Mouse (Mus musculus) urinary bladder, postnatal 4 days (tissue): ENCODE data around the gene Mtmr3.

Experiments
- DNase-seq, 2 experiments: peaks; one replicate each; pipeline ENCODE4 v3.0.0; 2021 to 2022; ENCODE audit warnings: low spot score in 2 of 2

Gene Mtmr3

GRCm38 (mm10) chr11:4594608-4595500 is at the start of gene Mtmr3:
TSS of gene Mtmr3 (minus strand) at chr11:4594863.
- peak; percentile 93 to 96 for DNase-seq

- DNase-seq, result no peak
Measured at GRCm38 (mm10) chr11:4643722-4644121, 49.1 kb upstream of the Mtmr3 start.

GRCm38 (mm10) chr11:4641185-4641584 is 46.5 kb upstream of the Mtmr3 start:
- DNase-seq, result no peak

GRCm38 (mm10) chr11:4638261-4638660 is 43.6 kb upstream of the Mtmr3 start:
- DNase-seq, result no peak

- peak; percentile 94 to 97 for DNase-seq
Measured at GRCm38 (mm10) chr11:4637534-4638234, 43.0 kb upstream of the Mtmr3 start, which contains the start of gene Ascc2. TSS of gene Ascc2 (plus strand) at chr11:4637747.

- no peak for DNase-seq
Measured at GRCm38 (mm10) chr11:4636782-4637342, 42.2 kb upstream of the Mtmr3 start.

- DNase-seq, result no peak
Measured at GRCm38 (mm10) chr11:4634395-4634794, 39.7 kb upstream of the Mtmr3 start.

GRCm38 (mm10) chr11:4633420-4633819 is 38.8 kb upstream of the Mtmr3 start:
- DNase-seq, result no peak

- no peak for DNase-seq
Measured at GRCm38 (mm10) chr11:4629861-4630280, 35.2 kb upstream of the Mtmr3 start.

- no peak for DNase-seq
Measured at GRCm38 (mm10) chr11:4627636-4628035, 33.0 kb upstream of the Mtmr3 start.

- DNase-seq, result no peak
Measured at GRCm38 (mm10) chr11:4625931-4626330, 31.3 kb upstream of the Mtmr3 start.

- no peak for DNase-seq
Measured at GRCm38 (mm10) chr11:4622997-4623396, 28.3 kb upstream of the Mtmr3 start.

- no peak for DNase-seq
Measured at GRCm38 (mm10) chr11:4622442-4622986, 27.9 kb upstream of the Mtmr3 start.

GRCm38 (mm10) chr11:4621866-4622265 is 27.2 kb upstream of the Mtmr3 start:
- no peak for DNase-seq

- peak in 1 of 2 experiments; percentile 38 for DNase-seq
Measured at GRCm38 (mm10) chr11:4620501-4621108, 25.9 kb upstream of the Mtmr3 start.

- no peak for DNase-seq
Measured at GRCm38 (mm10) chr11:4620017-4620485, 25.4 kb upstream of the Mtmr3 start, which contains the start of gene Gm11032. TSS of gene Gm11032 (plus strand) at chr11:4620067.

GRCm38 (mm10) chr11:4611904-4612303 is 17.2 kb upstream of the Mtmr3 start:
- DNase-seq, result no peak

GRCm38 (mm10) chr11:4606541-4606940 is 11.9 kb upstream of the Mtmr3 start:
- no peak for DNase-seq

GRCm38 (mm10) chr11:4605414-4605813 is 10.8 kb upstream of the Mtmr3 start:
- DNase-seq, result no peak

GRCm38 (mm10) chr11:4604441-4604840 is 9.8 kb upstream of the Mtmr3 start:
- DNase-seq, result no peak

GRCm38 (mm10) chr11:4602691-4603441 is 8.2 kb upstream of the Mtmr3 start:
- no peak for DNase-seq
